Mouse (Mus musculus): ENCODE data around the gene Prrt4.

The Prrt4 gene

DNA sequence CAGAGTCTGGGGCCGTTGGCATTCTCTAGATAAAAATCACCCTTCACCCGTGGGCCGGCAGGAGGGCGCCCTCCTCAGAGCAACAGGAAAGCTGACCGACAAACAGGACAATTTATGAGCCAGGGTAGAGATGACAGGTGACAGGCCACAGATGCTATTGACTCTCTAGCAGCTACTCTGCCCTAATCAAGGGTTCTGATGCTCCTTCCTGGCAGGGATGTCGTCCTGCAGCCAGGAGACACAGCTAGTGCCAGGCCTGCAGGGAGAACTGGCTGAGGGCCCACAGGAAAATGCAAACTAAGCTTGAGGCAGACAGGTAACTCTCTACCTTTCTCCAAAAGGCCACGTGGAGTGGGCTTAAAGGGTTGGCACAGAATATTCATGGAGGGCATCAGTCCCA is 31.8 kb upstream of the Prrt4 start:
- no peaks in the 10 kb centered on the region for H3K9me3 ChIP-seq (ENCODE audit: low read length)
- H3K4me3 ChIP-seq (replicated peaks; ENCODE audit: low read length), result peak overlapping the region; percentile 84
- peaks cover 35% of the 10 kb centered on the region for H3K4me1 ChIP-seq (replicated peaks; ENCODE audit: low read depth, low read length)
- H3K36me3 ChIP-seq (ENCODE audit: insufficient read depth, low read length), result peaks cover 17% of the 10 kb centered on the region
- peaks cover 58% of the 10 kb centered on the region for H3K27me3 ChIP-seq (ENCODE audit: insufficient read depth, low read length)
- TF ChIP-seq NANOG (IDR thresholded peaks at IDR 0.05; ENCODE audit: borderline replicate concordance, low read length) (no peak), CTCF (conservative IDR thresholded peaks at IDR 0.05; ENCODE audit: low read length) (no peak), POU5F1 (IDR thresholded peaks at IDR 0.05; ENCODE audit: borderline replicate concordance, low read length) (no peak)

DNA sequence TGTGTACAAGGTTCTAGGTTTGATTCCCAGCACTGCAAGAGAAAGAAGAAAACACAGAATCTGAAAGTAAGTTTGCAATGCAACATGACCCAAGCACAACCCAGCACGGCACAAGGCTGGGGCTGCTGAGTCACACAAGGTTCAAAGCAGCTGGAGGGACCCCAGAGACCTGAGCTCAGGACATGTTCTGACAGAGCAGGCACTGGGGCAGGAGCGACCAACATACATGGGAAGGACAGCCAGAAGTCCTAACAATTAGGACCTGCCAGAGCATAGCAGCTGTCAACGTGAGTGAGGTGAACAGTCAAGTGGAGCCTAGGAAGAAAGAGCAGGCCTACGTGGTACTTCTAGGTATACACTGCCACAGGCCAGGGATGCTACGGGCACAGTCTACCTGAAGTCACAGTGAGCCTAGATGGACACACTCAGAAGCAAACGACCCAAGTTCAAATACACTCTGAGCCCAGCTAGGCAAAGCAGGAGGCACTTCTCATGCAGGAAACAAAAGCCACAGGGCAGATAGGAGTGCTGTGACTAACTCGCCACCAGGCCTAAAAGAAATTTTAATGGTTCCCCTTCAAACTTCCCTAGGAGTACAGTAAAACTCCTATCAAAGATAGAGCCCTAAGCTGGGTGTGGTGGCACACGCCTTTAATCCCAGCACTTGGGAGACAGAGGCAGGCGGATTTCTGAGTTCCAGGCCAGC is 31.0 kb upstream of the Prrt4 start:
- TF ChIP-seq POU5F1 (IDR thresholded peaks at IDR 0.05; ENCODE audit: borderline replicate concordance, low read length) (no peak), NANOG (IDR thresholded peaks at IDR 0.05; ENCODE audit: borderline replicate concordance, low read length) (no peak)
- peaks cover 22% of the 10 kb centered on the region for H3K36me3 ChIP-seq (ENCODE audit: insufficient read depth, low read length)
- peaks cover 54% of the 10 kb centered on the region for H3K27me3 ChIP-seq (ENCODE audit: insufficient read depth, low read length)

DNA sequence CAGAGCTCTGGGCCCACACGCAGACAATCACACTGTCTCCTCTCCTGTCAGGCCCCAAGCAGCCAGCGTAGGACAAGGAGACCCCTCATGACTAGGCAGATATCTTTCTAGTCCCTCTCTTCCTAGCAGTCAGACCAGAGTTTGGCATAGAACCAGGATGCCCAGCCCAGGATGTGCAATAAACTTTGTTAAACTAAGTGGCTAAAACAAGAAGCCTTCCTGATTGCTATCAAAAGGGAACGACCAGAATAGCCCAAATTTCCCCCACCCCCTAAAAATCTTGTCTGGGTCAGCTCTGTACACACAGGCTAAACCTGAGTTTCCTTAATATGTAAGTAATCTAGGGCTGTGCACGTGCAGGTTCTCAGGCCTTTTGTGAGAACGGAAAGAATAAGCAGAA is 28.8 kb upstream of the Prrt4 start:
- Histone ChIP-seq H3K36me3 (ENCODE audit: insufficient read depth, low read length) (peaks cover 38% of the 10 kb centered on the region), H3K9me3 (ENCODE audit: low read length) (no peaks in the 10 kb centered on the region), H3K4me3 (replicated peaks; ENCODE audit: low read length) (no peak overlapping the region), H3K27me3 (ENCODE audit: insufficient read depth, low read length) (peaks cover 32% of the 10 kb centered on the region), H3K4me1 (replicated peaks; ENCODE audit: low read depth, low read length) (peaks cover 49% of the 10 kb centered on the region)
- TF ChIP-seq CTCF (conservative IDR thresholded peaks at IDR 0.05; ENCODE audit: low read length), result no peak
- TF ChIP-seq POU5F1 (IDR thresholded peaks at IDR 0.05; ENCODE audit: borderline replicate concordance, low read length), result no peak
- no peak for TF ChIP-seq NANOG (IDR thresholded peaks at IDR 0.05; ENCODE audit: borderline replicate concordance, low read length)

More for the DNA sequence above, 31.0 kb upstream of the Prrt4 start:
- no peaks in the 10 kb centered on the region for H3K9me3 ChIP-seq (ENCODE audit: low read length)
- H3K4me3 ChIP-seq (replicated peaks; ENCODE audit: low read length), result no peak overlapping the region
- H3K4me1 ChIP-seq (replicated peaks; ENCODE audit: low read depth, low read length), result peaks cover 40% of the 10 kb centered on the region

DNA sequence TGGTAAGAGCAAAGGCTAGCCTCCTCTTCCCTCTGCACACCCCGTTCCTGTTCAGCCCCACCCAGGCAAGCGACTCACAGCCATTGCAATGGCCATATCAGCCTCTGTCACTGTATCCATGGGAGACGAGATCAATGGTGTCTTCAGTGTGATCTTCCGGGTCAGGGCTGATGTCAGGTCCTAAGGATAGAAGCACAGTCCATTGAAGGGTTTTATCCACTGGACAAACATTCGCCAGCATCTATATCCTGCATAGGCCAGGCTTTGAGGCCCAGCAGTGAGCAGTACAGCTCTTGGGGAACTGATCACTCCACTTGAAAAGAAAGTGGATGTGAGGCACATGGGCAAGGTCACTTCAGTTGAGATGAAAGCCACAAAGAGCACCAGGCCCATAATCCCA is 27.6 kb upstream of the Prrt4 start:
- peaks cover 22% of the 10 kb centered on the region for H3K27me3 ChIP-seq (ENCODE audit: insufficient read depth, low read length)
- TF ChIP-seq NANOG (IDR thresholded peaks at IDR 0.05; ENCODE audit: borderline replicate concordance, low read length) (no peak), CTCF (conservative IDR thresholded peaks at IDR 0.05; ENCODE audit: low read length) (no peak), POU5F1 (IDR thresholded peaks at IDR 0.05; ENCODE audit: borderline replicate concordance, low read length) (no peak)

DNA sequence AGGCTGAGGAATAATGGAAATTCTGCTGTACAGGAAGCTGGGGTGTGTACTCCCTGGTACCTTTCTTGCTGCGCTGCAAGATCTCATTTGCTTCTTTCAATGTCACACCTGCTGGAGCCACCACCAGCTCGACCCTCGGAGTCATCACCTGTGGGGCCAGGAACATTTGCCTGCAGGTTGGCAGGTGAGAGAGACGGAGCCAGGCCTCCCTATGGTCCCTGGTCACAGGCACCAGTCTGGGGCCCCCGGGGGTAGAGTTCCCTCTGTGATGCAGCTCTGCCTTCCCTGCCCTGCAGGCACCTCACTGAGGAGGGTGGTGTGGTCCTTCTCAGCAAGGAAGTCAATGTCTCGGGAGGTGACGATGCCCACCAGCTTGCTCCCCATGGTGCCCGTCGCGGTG is 26.6 kb upstream of the Prrt4 start:
- Histone ChIP-seq H3K36me3 (ENCODE audit: insufficient read depth, low read length) (peaks cover 51% of the 10 kb centered on the region), H3K4me3 (replicated peaks; ENCODE audit: low read length) (no peak overlapping the region), H3K9me3 (ENCODE audit: low read length) (no peaks in the 10 kb centered on the region), H3K4me1 (replicated peaks; ENCODE audit: low read depth, low read length) (peaks cover 52% of the 10 kb centered on the region), H3K27me3 (ENCODE audit: insufficient read depth, low read length) (peaks cover 12% of the 10 kb centered on the region)
- TF ChIP-seq POU5F1 (IDR thresholded peaks at IDR 0.05; ENCODE audit: borderline replicate concordance, low read length), result no peak
- no peak for TF ChIP-seq NANOG (IDR thresholded peaks at IDR 0.05; ENCODE audit: borderline replicate concordance, low read length)
- TF ChIP-seq CTCF (conservative IDR thresholded peaks at IDR 0.05; ENCODE audit: low read length), result no peak

More for the DNA sequence above, 27.6 kb upstream of the Prrt4 start:
- no peak overlapping the region for H3K4me3 ChIP-seq (replicated peaks; ENCODE audit: low read length)
- H3K9me3 ChIP-seq (ENCODE audit: low read length), result no peaks in the 10 kb centered on the region
- peaks cover 55% of the 10 kb centered on the region for H3K4me1 ChIP-seq (replicated peaks; ENCODE audit: low read depth, low read length)
- H3K36me3 ChIP-seq (ENCODE audit: insufficient read depth, low read length), result peaks cover 45% of the 10 kb centered on the region

- TF ChIP-seq POU5F1 (IDR thresholded peaks at IDR 0.05; ENCODE audit: borderline replicate concordance, low read length), result no peak
- TF ChIP-seq CTCF (conservative IDR thresholded peaks at IDR 0.05; ENCODE audit: low read length), result peak; percentile 99
- peaks cover 57% of the 10 kb centered on the region for H3K36me3 ChIP-seq (ENCODE audit: insufficient read depth, low read length)
- H3K27me3 ChIP-seq (ENCODE audit: insufficient read depth, low read length), result peaks cover 11% of the 10 kb centered on the region
- H3K4me3 ChIP-seq (replicated peaks; ENCODE audit: low read length), result peak overlapping the region; percentile 60
- H3K9me3 ChIP-seq (ENCODE audit: low read length), result no peaks in the 10 kb centered on the region
- peaks cover 45% of the 10 kb centered on the region for H3K4me1 ChIP-seq (replicated peaks; ENCODE audit: low read depth, low read length)
These were observed 25.7 kb upstream of the Prrt4 start for GRCm38 (mm10) chr6:29204932-29205614.

- Histone ChIP-seq H3K4me3 (replicated peaks; ENCODE audit: low read length) (peak overlapping the region; percentile 60; the same call in 1 of the 2 replicates), H3K9me3 (ENCODE audit: low read length) (no peaks in the 10 kb centered on the region), H3K36me3 (ENCODE audit: insufficient read depth, low read length) (peaks cover 55% of the 10 kb centered on the region), H3K4me1 (replicated peaks; ENCODE audit: low read depth, low read length) (peaks cover 50% of the 10 kb centered on the region), H3K27me3 (ENCODE audit: insufficient read depth, low read length) (peaks cover 18% of the 10 kb centered on the region)
- TF ChIP-seq CTCF (conservative IDR thresholded peaks at IDR 0.05; ENCODE audit: low read length) (no peak), POU5F1 (IDR thresholded peaks at IDR 0.05; ENCODE audit: borderline replicate concordance, low read length) (no peak), NANOG (IDR thresholded peaks at IDR 0.05; ENCODE audit: borderline replicate concordance, low read length) (no peak)
These were observed 24.6 kb upstream of the Prrt4 start for GRCm38 (mm10) chr6:29203861-29204585.

DNA sequence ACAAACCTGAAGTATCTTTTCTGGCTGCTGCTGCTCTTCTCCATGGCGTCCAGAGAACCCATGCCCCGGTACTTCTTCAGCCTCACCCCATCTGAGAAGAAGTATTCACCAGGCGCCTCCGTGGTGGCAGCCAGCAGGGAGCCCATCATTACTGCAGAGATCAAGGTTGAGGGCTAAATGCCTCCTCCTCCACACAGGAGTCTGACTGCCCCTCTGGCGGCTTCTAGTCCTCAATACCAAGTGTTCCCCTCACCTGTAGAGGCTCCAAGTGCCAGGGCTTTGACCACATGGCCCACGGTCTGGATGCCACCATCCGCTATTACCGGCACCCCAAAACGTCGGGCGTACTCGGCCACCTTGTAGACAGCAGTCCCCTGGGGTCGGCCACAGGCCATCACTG is 23.7 kb upstream of the Prrt4 start:
- H3K4me1 ChIP-seq (replicated peaks; ENCODE audit: low read depth, low read length), result peaks cover 56% of the 10 kb centered on the region
- TF ChIP-seq CTCF (conservative IDR thresholded peaks at IDR 0.05; ENCODE audit: low read length), result no peak
- no peak for TF ChIP-seq NANOG (IDR thresholded peaks at IDR 0.05; ENCODE audit: borderline replicate concordance, low read length)
- no peak for TF ChIP-seq POU5F1 (IDR thresholded peaks at IDR 0.05; ENCODE audit: borderline replicate concordance, low read length)
- H3K4me3 ChIP-seq (replicated peaks; ENCODE audit: low read length), result peak overlapping the region; percentile 27
- H3K36me3 ChIP-seq (ENCODE audit: insufficient read depth, low read length), result peaks cover 52% of the 10 kb centered on the region
- H3K9me3 ChIP-seq (ENCODE audit: low read length), result no peaks in the 10 kb centered on the region
- peaks cover 20% of the 10 kb centered on the region for H3K27me3 ChIP-seq (ENCODE audit: insufficient read depth, low read length)
